Mouse (Mus musculus): Measurements from ENCODE around the gene Elovl6.

DNA sequence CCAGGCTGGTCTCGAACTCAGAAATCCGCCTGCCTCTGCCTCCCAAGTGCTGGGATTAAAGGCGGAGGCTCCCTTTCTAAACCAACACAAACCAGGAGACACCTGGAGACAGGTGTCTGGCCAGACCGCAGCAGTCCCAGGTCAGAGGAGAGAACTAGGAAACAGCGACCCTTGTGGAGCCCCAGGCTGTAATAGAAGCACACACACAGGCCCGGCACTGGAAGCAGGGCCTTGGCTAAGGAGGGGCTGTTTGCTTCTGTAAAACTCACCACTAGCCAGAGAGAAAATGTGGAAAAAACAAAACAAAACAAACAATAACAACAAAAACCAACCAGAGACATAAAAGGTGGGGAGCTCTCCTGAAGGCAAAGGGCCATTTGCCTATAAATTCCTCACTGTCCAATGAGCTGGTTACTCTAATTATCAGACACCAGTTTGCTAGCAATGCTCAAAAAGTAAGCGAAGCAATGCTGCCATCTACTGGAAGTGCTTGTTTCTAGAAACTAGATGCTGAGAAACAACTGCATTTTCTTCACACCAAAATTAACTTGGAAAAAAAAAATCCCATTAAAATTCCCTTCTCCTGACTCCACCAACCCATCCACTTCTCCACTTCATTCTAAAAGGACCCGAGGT lies 154.7 kb downstream of the Elovl6 start:
- TF ChIP-seq CTCF (IDR thresholded peaks at IDR 0.05; ENCODE audit: borderline replicate concordance, insufficient read depth, low read depth, low read length) = peak; percentile 40; the same call in 1 of the 2 replicates
- TF ChIP-seq POLR2A (IDR thresholded peaks at IDR 0.05; ENCODE audit: borderline replicate concordance, insufficient read depth, low read length) = no peak

Data from cerebellum, adult 2 months (tissue).